Mouse (Mus musculus) thymus, adult 2 months (tissue): ENCODE measurements at regions not wholly inside any gene's neighbourhood (a gene's known extent, or its start where the extent isn't known, plus 50 kb on each side); places are given as distances from the start of the nearest gene placed in this dataset.

Experiments used
- CTCF ChIP-seq: fragments of 200-500 bp; IDR thresholded peaks from 2 replicates; pipeline ENCODE4 v1.5.1; 2012; ENCODE audit warnings: mild to moderate bottlenecking, control low read depth, low read length, moderate library complexity, borderline replicate concordance; ENCODE audit not compliant: control insufficient read depth, poor library complexity, insufficient read depth; ENCODE audit errors: extremely low read depth
- POLR2A ChIP-seq: fragments of 200-500 bp; IDR thresholded peaks from 2 replicates; pipeline ENCODE4 v1.6.1; 2012; ENCODE audit warnings: mild to moderate bottlenecking, low read length, control low read depth, moderate library complexity; ENCODE audit not compliant: control insufficient read depth, poor library complexity, insufficient read depth; ENCODE audit errors: extremely low read depth

DNA sequence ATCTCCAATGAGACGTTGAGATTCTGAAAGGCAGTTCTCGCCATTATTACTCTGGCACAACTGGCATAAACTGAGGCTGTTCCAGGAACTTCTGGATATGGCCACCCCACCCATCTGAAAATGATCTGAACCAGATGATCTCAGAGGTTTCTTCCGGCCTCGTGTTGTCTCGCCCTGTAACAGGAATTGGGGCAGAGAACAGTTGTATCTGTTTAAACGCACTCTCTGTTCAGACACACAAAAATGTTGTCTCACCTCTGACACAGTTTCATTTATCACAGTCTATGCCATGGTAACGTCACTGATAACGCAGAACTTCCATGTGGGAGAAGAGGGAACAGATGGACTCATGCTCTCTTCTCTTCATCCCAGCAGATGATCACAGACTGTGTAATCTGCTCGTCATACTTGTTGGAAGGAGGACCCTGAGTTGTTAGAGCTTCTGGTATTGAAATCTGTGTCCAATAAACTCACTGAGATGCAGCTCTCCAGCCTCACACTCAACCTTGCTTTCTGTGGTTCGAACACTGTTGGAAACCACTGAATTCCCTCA lies 63.9 kb upstream of the Sv2b start:
- TF ChIP-seq CTCF (no peak), POLR2A (no peak)
